Mouse (Mus musculus): ENCODE results near the gene Nudcd3. TPM values are rescaled to one million over a fixed set of nuclear protein-coding genes. Genes with fewer than 3 reads are reported as not detected.

The Nudcd3 gene
- total and polyA plus RNA-seq, 2 experiments from 2014 or later = 61.6 to 70.7 TPM

GRCm38 (mm10) chr11:6064215-6065045, 135.8 kb downstream of the Nudcd3 start:
- Histone ChIP-seq H3K36me3 (ENCODE audit: insufficient read depth) (no peaks in the 10 kb centered on the region), H3K4me1 (ENCODE audit: insufficient read depth) (peaks cover 33% of the 10 kb centered on the region), H3K27me3 (ENCODE audit: insufficient read depth, low read length) (no peaks in the 10 kb centered on the region), H3K4me3 (ENCODE audit: low read depth, low read length) (peak overlapping the region; percentile 84), H3K4me2 (ENCODE audit: low read depth) (peak overlapping the region; percentile 72), H3K9ac (peak overlapping the region; percentile 92), H3K9me3 (ENCODE audit: low read length) (no peaks in the 10 kb centered on the region), H3K27ac (ENCODE audit: low read depth, low read length) (peak overlapping the region; percentile 93)
- peak; percentile 31; the same call in 1 of the 2 replicates for TF ChIP-seq CTCF (IDR thresholded peaks at IDR 0.05; ENCODE audit: low read depth)
- DNase-seq (peak; percentile 77), ATAC-seq (no peak)
- WGBS = 2% methylated on average over 30 of the region's 30 CpGs

- peak overlapping the region; percentile 84 for H3K4me3 ChIP-seq (ENCODE audit: low read depth, low read length)
- H3K9ac ChIP-seq = peak overlapping the region; percentile 92
- peaks cover 27% of the 10 kb centered on the region for H3K4me1 ChIP-seq (ENCODE audit: insufficient read depth)
- ATAC-seq = no peak
- peak overlapping the region; percentile 72 for H3K4me2 ChIP-seq (ENCODE audit: low read depth)
- no peaks in the 10 kb centered on the region for H3K9me3 ChIP-seq (ENCODE audit: low read length)
- 41% methylated on average over 17 of the region's 17 CpGs for WGBS
- H3K36me3 ChIP-seq (ENCODE audit: insufficient read depth) = no peaks in the 10 kb centered on the region
- H3K27ac ChIP-seq (ENCODE audit: low read depth, low read length) = peak overlapping the region; percentile 93
- no peaks in the 10 kb centered on the region for H3K27me3 ChIP-seq (ENCODE audit: insufficient read depth, low read length)
- no peak for DNase-seq
- 0 out of 2 replicates have a peak, but pooled peaks have one; percentile 5 for TF ChIP-seq CTCF (IDR thresholded peaks at IDR 0.05; ENCODE audit: low read depth)
Measured at GRCm38 (mm10) chr11:6063501-6064214, 136.6 kb downstream of the Nudcd3 start.

- TF ChIP-seq CTCF (IDR thresholded peaks at IDR 0.05; ENCODE audit: low read depth) = no peak
- Histone ChIP-seq H3K36me3 (ENCODE audit: insufficient read depth) (no peaks in the 10 kb centered on the region), H3K9ac (0 out of 2 replicates have a peak overlapping the region, but pooled peaks have one; percentile 92), H3K4me1 (ENCODE audit: insufficient read depth) (peaks cover 21% of the 10 kb centered on the region), H3K27ac (ENCODE audit: low read depth, low read length) (no peak overlapping the region), H3K9me3 (ENCODE audit: low read length) (no peaks in the 10 kb centered on the region), H3K4me3 (ENCODE audit: low read depth, low read length) (peak overlapping the region; percentile 84), H3K4me2 (ENCODE audit: low read depth) (peak overlapping the region; percentile 72), H3K27me3 (ENCODE audit: insufficient read depth, low read length) (no peaks in the 10 kb centered on the region)
- no peak for DNase-seq
- 84% methylated on average over 7 of the region's 7 CpGs for WGBS
- ATAC-seq = no peak
Measured at GRCm38 (mm10) chr11:6063065-6063464, 137.2 kb downstream of the Nudcd3 start.

GRCm38 (mm10) chr11:6062329-6062728, 137.9 kb downstream of the Nudcd3 start:
- 83% methylated on average over 11 of the region's 11 CpGs for WGBS

GRCm38 (mm10) chr11:6061891-6062290, 138.3 kb downstream of the Nudcd3 start:
- WGBS = 82% methylated on average over 5 of the region's 5 CpGs
- ATAC-seq = no peak
- H3K9me3 ChIP-seq (ENCODE audit: low read length) = no peaks in the 10 kb centered on the region

More at GRCm38 (mm10) chr11:6062329-6062728, 137.9 kb downstream of the Nudcd3 start:
- Histone ChIP-seq H3K9me3 (ENCODE audit: low read length) (no peaks in the 10 kb centered on the region), H3K4me3 (ENCODE audit: low read depth, low read length) (no peak overlapping the region), H3K9ac (no peak overlapping the region), H3K4me2 (ENCODE audit: low read depth) (peak overlapping the region; percentile 10; the same call in 1 of the 2 replicates), H3K27me3 (ENCODE audit: insufficient read depth, low read length) (no peaks in the 10 kb centered on the region), H3K36me3 (ENCODE audit: insufficient read depth) (no peaks in the 10 kb centered on the region), H3K4me1 (ENCODE audit: insufficient read depth) (peaks cover 14% of the 10 kb centered on the region), H3K27ac (ENCODE audit: low read depth, low read length) (no peak overlapping the region)
- no peak for ATAC-seq
- TF ChIP-seq CTCF (IDR thresholded peaks at IDR 0.05; ENCODE audit: low read depth) = no peak
- DNase-seq = no peak

GRCm38 (mm10) chr11:6059162-6059561, 141.1 kb downstream of the Nudcd3 start:
- Histone ChIP-seq H3K4me3 (ENCODE audit: low read depth, low read length) (no peak overlapping the region), H3K9ac (no peak overlapping the region), H3K4me1 (ENCODE audit: insufficient read depth) (peaks cover 12% of the 10 kb centered on the region; the same call in 1 of the 2 replicates), H3K36me3 (ENCODE audit: insufficient read depth) (no peaks in the 10 kb centered on the region), H3K4me2 (ENCODE audit: low read depth) (no peak overlapping the region), H3K27me3 (ENCODE audit: insufficient read depth, low read length) (no peaks in the 10 kb centered on the region), H3K27ac (ENCODE audit: low read depth, low read length) (no peak overlapping the region), H3K9me3 (ENCODE audit: low read length) (no peaks in the 10 kb centered on the region)
- DNase-seq (no peak), ATAC-seq (no peak)
- WGBS = 90% methylated on average over 10 of the region's 10 CpGs
- TF ChIP-seq CTCF (IDR thresholded peaks at IDR 0.05; ENCODE audit: low read depth) = no peak

More at GRCm38 (mm10) chr11:6061891-6062290, 138.3 kb downstream of the Nudcd3 start:
- no peak for DNase-seq
- peaks cover 12% of the 10 kb centered on the region; the same call in 1 of the 2 replicates for H3K4me1 ChIP-seq (ENCODE audit: insufficient read depth)
- H3K27me3 ChIP-seq (ENCODE audit: insufficient read depth, low read length) = no peaks in the 10 kb centered on the region
- H3K27ac ChIP-seq (ENCODE audit: low read depth, low read length) = no peak overlapping the region
- H3K4me3 ChIP-seq (ENCODE audit: low read depth, low read length) = no peak overlapping the region
- no peak overlapping the region for H3K9ac ChIP-seq
- H3K4me2 ChIP-seq (ENCODE audit: low read depth) = no peak overlapping the region
- H3K36me3 ChIP-seq (ENCODE audit: insufficient read depth) = no peaks in the 10 kb centered on the region
- no peak for TF ChIP-seq CTCF (IDR thresholded peaks at IDR 0.05; ENCODE audit: low read depth)

Other genes with a start within 250 kb of the Nudcd3 start
- 181 and 195 TPM in 2 replicates for gene Ykt6, start 244.7 kb downstream of the Nudcd3 start, total RNA-seq (2014; rRNA removed)
- 101 and 102 TPM in 2 replicates for gene Ykt6, start 244.7 kb downstream of the Nudcd3 start, polyA plus RNA-seq (2015; fragmentation: Nextera tagmentation; extraction: Ambion mirVana)
- gene Camk2b, start 134.1 kb downstream of the Nudcd3 start, total RNA-seq (2014; rRNA removed) = 271 and 284 TPM in 2 replicates
- gene Camk2b, start 134.1 kb downstream of the Nudcd3 start, polyA plus RNA-seq (2015; fragmentation: Nextera tagmentation; extraction: Ambion mirVana) = 227 and 280 TPM in 2 replicates
- gene A730071L15Rik, start 386 bp downstream of the Nudcd3 start, total RNA-seq (2014; rRNA removed) = 0.15 and 0.29 TPM in 2 replicates
- 0.44 and 0.47 TPM in 2 replicates for gene A730071L15Rik, start 386 bp downstream of the Nudcd3 start, polyA plus RNA-seq (2015; fragmentation: Nextera tagmentation; extraction: Ambion mirVana)
- gene Npc1l1, start 29.7 kb upstream of the Nudcd3 start, total RNA-seq (2014; rRNA removed) = not detected in 2 replicates
- gene Npc1l1, start 29.7 kb upstream of the Nudcd3 start, polyA plus RNA-seq (2015; fragmentation: Nextera tagmentation; extraction: Ambion mirVana) = not detected in 2 replicates
- gene Ddx56, start 67.4 kb upstream of the Nudcd3 start, total RNA-seq (2014; rRNA removed) = 70.4 and 76.9 TPM in 2 replicates
- gene Ddx56, start 67.4 kb upstream of the Nudcd3 start, polyA plus RNA-seq (2015; fragmentation: Nextera tagmentation; extraction: Ambion mirVana) = 65.7 and 71.3 TPM in 2 replicates
- 67.9 and 70.4 TPM in 2 replicates for gene Tmed4, start 74.5 kb upstream of the Nudcd3 start, total RNA-seq (2014; rRNA removed)
- 95.0 and 95.5 TPM in 2 replicates for gene Tmed4, start 74.5 kb upstream of the Nudcd3 start, polyA plus RNA-seq (2015; fragmentation: Nextera tagmentation; extraction: Ambion mirVana)
- 75.8 and 97.4 TPM in 2 replicates for gene Ogdh, start 91.2 kb upstream of the Nudcd3 start, total RNA-seq (2014; rRNA removed)
- 107 and 124 TPM in 2 replicates for gene Ogdh, start 91.2 kb upstream of the Nudcd3 start, polyA plus RNA-seq (2015; fragmentation: Nextera tagmentation; extraction: Ambion mirVana)
- gene Zmiz2, start 188.7 kb upstream of the Nudcd3 start, total RNA-seq (2014; rRNA removed) = 109 and 129 TPM in 2 replicates
- 38.1 and 43.8 TPM in 2 replicates for gene Zmiz2, start 188.7 kb upstream of the Nudcd3 start, polyA plus RNA-seq (2015; fragmentation: Nextera tagmentation; extraction: Ambion mirVana)
- gene Ppia, start 215.0 kb upstream of the Nudcd3 start, total RNA-seq (2014; rRNA removed) = 3,025 and 4,002 TPM in 2 replicates
- 5,423 and 7,006 TPM in 2 replicates for gene Ppia, start 215.0 kb upstream of the Nudcd3 start, polyA plus RNA-seq (2015; fragmentation: Nextera tagmentation; extraction: Ambion mirVana)
- gene H2afv, start 244.0 kb upstream of the Nudcd3 start, total RNA-seq (2014; rRNA removed) = 55.3 and 68.0 TPM in 2 replicates
- gene H2afv, start 244.0 kb upstream of the Nudcd3 start, polyA plus RNA-seq (2015; fragmentation: Nextera tagmentation; extraction: Ambion mirVana) = 185 and 235 TPM in 2 replicates

All from forebrain, postnatal 0 days (tissue).